ENCODE assay signal across 20 mouse cellular contexts in genomic region chr13:56164372-56164771, GRCm38 (mm10). TPM values are rescaled to one million over a fixed set of nuclear protein-coding genes. Genes with fewer than 3 reads are reported as not detected.
A peak's percentile ranks its signal among the peaks of the same experiment; 100 is the strongest.
DNase-seq lines count a peak whose midpoint lies in the region; ATAC-seq and TF ChIP-seq lines count a peak whose summit lies in the region.
"Had no signal": no experiment of that assay in that cellular context is flagged by ENCODE, and none has a peak within 500 bp of the region (broad histone marks: within the 10 kb centered on the region; RNA-seq: fewer than 3 reads in every experiment).

No protein-coding gene starts in this region.

- no peak overlapping the region for H3K9ac ChIP-seq in embryonic facial prominence, embryonic 14.5 days (ENCODE audit: low read depth, low read length)
- H3K9ac ChIP-seq in limb, embryonic 12.5 days (replicated peaks), result no peak overlapping the region
- H3K9ac ChIP-seq in liver, embryonic 11.5 days (ENCODE audit: low read depth, low read length), result no peak overlapping the region
- H3K9ac ChIP-seq: forebrain, embryonic 13.5 days; hindbrain, embryonic 13.5 days; liver, embryonic 15.5 days; lung, embryonic 14.5 days; midbrain, embryonic 15.5 days had no signal

- no peak overlapping the region for H3K4me2 ChIP-seq in embryonic facial prominence, embryonic 14.5 days (ENCODE audit: low read depth, low read length)
- H3K4me2 ChIP-seq in limb, embryonic 12.5 days, result peak overlapping the region; percentile 4; the same call in 1 of the 2 replicates
- no peak overlapping the region for H3K4me2 ChIP-seq in liver, embryonic 11.5 days
- H3K4me2 ChIP-seq: forebrain, embryonic 13.5 days; hindbrain, embryonic 13.5 days; liver, embryonic 15.5 days; lung, embryonic 14.5 days; midbrain, embryonic 15.5 days had no signal

- H3K27me3 ChIP-seq in thymus, adult 2 months (ENCODE audit: control insufficient read depth, insufficient read depth, low read length), result no peaks in the 10 kb centered on the region
- no peaks in the 10 kb centered on the region for H3K27me3 ChIP-seq in embryonic facial prominence, embryonic 14.5 days (replicated peaks; ENCODE audit: control insufficient read depth, insufficient read depth, low read length)
- no peaks in the 10 kb centered on the region for H3K27me3 ChIP-seq in limb, embryonic 12.5 days
- H3K27me3 ChIP-seq in liver, embryonic 11.5 days (replicated peaks; ENCODE audit: control insufficient read depth, insufficient read depth, low read length), result no peaks in the 10 kb centered on the region

- no peak for TF ChIP-seq CTCF in thymus, adult 2 months (IDR thresholded peaks at IDR 0.05; ENCODE audit: borderline replicate concordance, control insufficient read depth, extremely low read depth, insufficient read depth, low read length, poor library complexity)

- H3K4me1 ChIP-seq in thymus, adult 2 months (replicated peaks; ENCODE audit: control insufficient read depth, insufficient read depth, low read length), result peaks cover 20% of the 10 kb centered on the region
- H3K4me1 ChIP-seq in embryonic facial prominence, embryonic 14.5 days (ENCODE audit: control insufficient read depth, insufficient read depth, low read length), result peaks cover 37% of the 10 kb centered on the region
- H3K4me1 ChIP-seq in limb, embryonic 12.5 days (replicated peaks), result peaks cover 90% of the 10 kb centered on the region
- peaks cover 3% of the 10 kb centered on the region for H3K4me1 ChIP-seq in liver, embryonic 11.5 days (replicated peaks; ENCODE audit: control insufficient read depth, insufficient read depth, low read length)

- H3K27ac ChIP-seq in thymus, adult 2 months (ENCODE audit: control insufficient read depth, insufficient read depth, low read length), result no peak overlapping the region
- H3K27ac ChIP-seq in embryonic facial prominence, embryonic 14.5 days (replicated peaks; ENCODE audit: low read depth, low read length), result peak overlapping the region; percentile 71
- H3K27ac ChIP-seq in limb, embryonic 12.5 days, result peak overlapping the region; percentile 92
- no peak overlapping the region for H3K27ac ChIP-seq in liver, embryonic 11.5 days (ENCODE audit: low read depth, low read length)
- H3K27ac ChIP-seq: forebrain, embryonic 13.5 days; heart, embryonic 10.5 days; hindbrain, embryonic 13.5 days; liver, embryonic 15.5 days; midbrain, embryonic 10.5 days; midbrain, embryonic 15.5 days had no signal

- H3K9me3 ChIP-seq in embryonic facial prominence, embryonic 14.5 days (ENCODE audit: control insufficient read depth, low read length), result no peaks in the 10 kb centered on the region
- H3K9me3 ChIP-seq in limb, embryonic 12.5 days, result no peaks in the 10 kb centered on the region
- H3K9me3 ChIP-seq in liver, embryonic 11.5 days (ENCODE audit: control insufficient read depth, low read length), result no peaks in the 10 kb centered on the region
- H3K9me3 ChIP-seq: forebrain, embryonic 13.5 days; heart, embryonic 10.5 days; hindbrain, embryonic 13.5 days; liver, embryonic 15.5 days; midbrain, embryonic 10.5 days; midbrain, embryonic 15.5 days had no signal

- no peak overlapping the region for H3K4me3 ChIP-seq in thymus, adult 2 months (ENCODE audit: control insufficient read depth, insufficient read depth, low read length)
- H3K4me3 ChIP-seq in embryonic facial prominence, embryonic 14.5 days (ENCODE audit: low read depth, low read length), result no peak overlapping the region
- no peak overlapping the region for H3K4me3 ChIP-seq in limb, embryonic 12.5 days (replicated peaks)
- no peak overlapping the region for H3K4me3 ChIP-seq in liver, embryonic 11.5 days (ENCODE audit: low read depth, low read length)
- H3K4me3 ChIP-seq: erythroblast, embryonic 14.5 days; forebrain, embryonic 13.5 days; heart, embryonic 10.5 days; hindbrain, embryonic 13.5 days; liver, embryonic 15.5 days; midbrain, embryonic 10.5 days; midbrain, embryonic 15.5 days had no signal

- no peak for ATAC-seq in embryonic facial prominence, embryonic 14.5 days (ENCODE audit: low read depth)
- ATAC-seq in limb, embryonic 12.5 days (ENCODE audit: insufficient number of reproducible peaks, insufficient read depth, low FRiP score, low TSS enrichment, low read depth), result no peak
- ATAC-seq in liver, embryonic 11.5 days (replicated peaks; ENCODE audit: low FRiP score), result no peak
- ATAC-seq: forebrain, embryonic 13.5 days; intestine, embryonic 16.5 days; midbrain, embryonic 15.5 days had no signal

- TF ChIP-seq POLR2A in thymus, adult 2 months (IDR thresholded peaks at IDR 0.05; ENCODE audit: control insufficient read depth, extremely low read depth, insufficient read depth, low read length, poor library complexity), result no peak

- WGBS in thymus, adult 2 months, result 88% methylated on average over 3 of the region's 3 CpGs
- WGBS in embryonic facial prominence, embryonic 14.5 days, result 50% methylated on average over 3 of the region's 3 CpGs
- WGBS in limb, embryonic 12.5 days, result 25% methylated on average over 3 of the region's 3 CpGs
- WGBS in liver, embryonic 11.5 days, result 83% methylated on average over 3 of the region's 3 CpGs

- no peaks in the 10 kb centered on the region for H3K36me3 ChIP-seq in thymus, adult 2 months (ENCODE audit: control insufficient read depth, insufficient read depth, low read length)
- H3K36me3 ChIP-seq in embryonic facial prominence, embryonic 14.5 days (ENCODE audit: control insufficient read depth, insufficient read depth, low read length), result no peaks in the 10 kb centered on the region
- H3K36me3 ChIP-seq in limb, embryonic 12.5 days, result no peaks in the 10 kb centered on the region
- no peaks in the 10 kb centered on the region for H3K36me3 ChIP-seq in liver, embryonic 11.5 days (ENCODE audit: control insufficient read depth, insufficient read depth, low read length)
- H3K36me3 ChIP-seq: heart, embryonic 10.5 days; hindbrain, embryonic 13.5 days; liver, embryonic 15.5 days; midbrain, embryonic 10.5 days; midbrain, embryonic 15.5 days had no signal

- DNase-seq in thymus, postnatal 14 days, result peak; percentile 2
- no peak for DNase-seq in thymus, adult 2 months
- no peak for DNase-seq in embryonic facial prominence, embryonic 14.5 days (ENCODE audit: low spot score)
- no peak for DNase-seq in liver, embryonic 11.5 days (ENCODE audit: low spot score)
- DNase-seq in ovary, postnatal 36 days (ENCODE audit: low spot score), result no peak
- DNase-seq in cerebellum, adult 18-20 months, result no peak
- DNase-seq: cerebellum, adult 11-12 months; kidney, adult 8-10 months; liver; right cerebral cortex, adult 18-20 months had no signal

RNA-seq across cellular contexts. Expression of gene Tifab, which starts 14.3 kb away (rescaled TPM):
- polyA plus RNA-seq in thymus, adult 2 months (2012; rRNA removed), result 8.3 and 9.4 TPM in 2 replicates
- polyA plus RNA-seq in embryonic facial prominence, embryonic 14.5 days (2014; fragmentation: Nextera tagmentation; extraction: Ambion mirVana), result 0.93 and 0.98 TPM in 2 replicates
- 1.3 and 1.7 TPM in 2 replicates for polyA plus RNA-seq in limb, embryonic 12.5 days (2016; fragmentation: Nextera tagmentation; extraction: Ambion mirVana)
- polyA plus RNA-seq in liver, embryonic 11.5 days (2014; fragmentation: Nextera tagmentation; extraction: Ambion mirVana), result 1.9 and 2.2 TPM in 2 replicates

RNA-seq across cellular contexts. Expression of gene H2afy, which starts 28.2 kb away (rescaled TPM):
- 316 and 458 TPM in 2 replicates for polyA plus RNA-seq in thymus, adult 2 months (2012; rRNA removed)
- polyA plus RNA-seq in embryonic facial prominence, embryonic 14.5 days (2014; fragmentation: Nextera tagmentation; extraction: Ambion mirVana), result 246 and 265 TPM in 2 replicates
- 607 and 623 TPM in 2 replicates for polyA plus RNA-seq in limb, embryonic 12.5 days (2016; fragmentation: Nextera tagmentation; extraction: Ambion mirVana)
- 230 and 233 TPM in 2 replicates for polyA plus RNA-seq in liver, embryonic 11.5 days (2014; fragmentation: Nextera tagmentation; extraction: Ambion mirVana)

Comparison
In these comparisons a context has a peak if more than half of its experiments do, and no peak if none do; other contexts are left out.
1. H3K27ac ChIP-seq: peak in embryonic facial prominence, embryonic 14.5 days (single experiment) and limb, embryonic 12.5 days (single experiment); none in thymus, adult 2 months (single experiment) and liver, embryonic 11.5 days (single experiment).